Mouse (Mus musculus) small intestine, adult 2 months (tissue): Measurements from ENCODE around the gene Sardh.

Experiments
- CTCF ChIP-seq: fragments of 200-500 bp; IDR thresholded peaks from 2 replicates; pipeline ENCODE4 v1.5.1; 2012; ENCODE audit warnings: low read depth, mild to moderate bottlenecking, control low read depth, inconsistent platforms, low read length, moderate library complexity, mixed read lengths; ENCODE audit not compliant: insufficient replicate concordance, insufficient read length; ENCODE audit errors: extremely low read depth
- POLR2A ChIP-seq: fragments of 200-500 bp; IDR thresholded peaks from 2 replicates; pipeline ENCODE4 v1.6.1; 2012; ENCODE audit warnings: low read depth, mild to moderate bottlenecking, control low read depth, inconsistent platforms, low read length, moderate library complexity

DNA sequence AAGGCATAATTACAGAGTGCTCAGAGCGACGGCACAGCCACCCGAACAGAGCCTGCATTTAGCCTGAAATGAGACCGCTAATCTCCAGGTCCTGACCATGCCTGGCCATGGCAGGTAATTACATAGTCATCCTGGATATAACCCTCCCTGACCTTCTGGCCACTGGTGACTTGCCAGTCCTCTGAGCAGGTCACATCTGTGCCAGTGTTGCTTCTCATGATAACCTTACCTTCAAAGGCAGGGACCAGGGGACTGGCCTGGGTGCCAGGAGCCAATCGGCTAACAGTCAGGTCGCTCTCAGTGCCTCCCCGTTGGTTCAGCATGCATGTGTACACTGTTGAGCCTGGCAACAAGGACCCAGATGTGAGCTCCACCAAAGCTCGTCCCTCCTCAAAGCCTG is 29.6 kb downstream of the Sardh start:
- TF ChIP-seq POLR2A (no peak), CTCF (no peak)
